Comparison of ENCODE assay signal across 8 mouse cellular contexts in the genomic region with DNA sequence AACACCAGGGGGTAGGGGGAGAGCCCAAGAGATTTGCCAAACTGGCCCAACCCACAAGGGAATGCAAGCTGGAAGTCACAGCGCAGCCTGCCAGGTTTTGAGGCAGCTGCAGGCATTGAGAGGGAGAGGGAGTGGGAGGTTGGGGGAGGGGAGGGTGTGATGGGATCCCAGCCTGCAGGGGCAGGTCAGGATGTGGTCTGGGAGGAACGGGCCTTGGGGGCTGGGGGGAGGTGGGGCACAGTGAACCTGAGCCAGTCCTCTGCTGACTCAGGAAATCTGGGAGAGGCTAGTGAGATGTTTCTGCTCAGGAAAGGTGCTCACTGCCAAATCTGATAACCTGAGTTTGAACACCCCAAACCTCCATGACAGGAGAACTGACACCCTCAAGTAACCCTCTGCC. TPM values are rescaled to one million over a fixed set of nuclear protein-coding genes. Genes with fewer than 3 reads are reported as not detected.
DNase-seq lines count a peak whose midpoint lies in the region; ATAC-seq lines count a peak whose summit lies in the region.

No protein-coding gene starts in this region.

- H3K27me3 ChIP-seq in heart, embryonic 12.5 days (replicated peaks): no peaks in the 10 kb centered on the region

- intact Hi-C loops in heart, postnatal 25 days (cut with DNase I): no loop called here

- H3K4me3 ChIP-seq in heart, embryonic 12.5 days: no peak overlapping the region

- no peak overlapping the region for H3K9ac ChIP-seq in heart, embryonic 12.5 days

- H3K36me3 ChIP-seq in heart, embryonic 12.5 days: peaks cover 5% of the 10 kb centered on the region

- H3K4me1 ChIP-seq in heart, embryonic 12.5 days (replicated peaks): peaks cover 51% of the 10 kb centered on the region

- no peak overlapping the region for H3K4me2 ChIP-seq in heart, embryonic 12.5 days

- ATAC-seq in heart, embryonic 12.5 days (ENCODE audit: insufficient number of reproducible peaks, low FRiP score): no peak; the same call in 1 of the 2 replicates
- ATAC-seq in hematopoietic stem cell, adult 5-6 weeks (replicated peaks in 1 of 2; ENCODE audit: insufficient read depth in 1 of 2, low FRiP score in 2 of 2, low TSS enrichment in 1 of 2, low read depth in 1 of 2, poor library complexity in 2 of 2, severe bottlenecking in 2 of 2): peak; percentile 52 to 54
- no peak for ATAC-seq in monocyte, adult 5-6 weeks (replicated peaks; ENCODE audit: insufficient number of reproducible peaks, low FRiP score, low TSS enrichment, poor library complexity, severe bottlenecking)

- no peak for DNase-seq in heart, postnatal 25 days (ENCODE audit: low spot score)
- peak; percentile 84 for DNase-seq in 3134 (ENCODE audit: extremely low read depth, insufficient read length, low spot score)
- DNase-seq in WW6 (ENCODE audit: low read depth, low spot score): peak; percentile 73
- DNase-seq in spleen, postnatal 14 days (ENCODE audit: low spot score in 2 of 2): no peak
- no peak for DNase-seq in right cerebral cortex, adult 2 months (ENCODE audit: low spot score in 2 of 2)

- 0 out of 2 replicates have a peak overlapping the region, but pooled peaks have one; percentile 33 for H3K27ac ChIP-seq in heart, embryonic 12.5 days (ENCODE audit: poor library complexity, severe bottlenecking)

- H3K9me3 ChIP-seq in heart, embryonic 12.5 days (replicated peaks): no peaks in the 10 kb centered on the region; the same call in 1 of the 2 replicates

- WGBS in heart, embryonic 12.5 days: 10% methylated on average over 2 of the region's 2 CpGs

RNA-seq across cellular contexts. Expression of gene Trim8, which starts 10.9 kb away (rescaled TPM):
- polyA plus RNA-seq in heart, embryonic 12.5 days (2016; fragmentation: Nextera tagmentation; extraction: Ambion mirVana): 24.1 and 24.2 TPM in 2 replicates
- total RNA-seq in heart, postnatal 25 days (2021): 10 to 100 TPM; 37.3 to 40.6 TPM
- 18.0 and 21.6 TPM in 2 replicates for total RNA-seq in hematopoietic stem cell, adult 5-6 weeks (2017)
- total RNA-seq in monocyte, adult 5-6 weeks (2017): 35.4 to 50.0 TPM (median 39.9 TPM) in 3 replicates

Comparison
In these comparisons a context has a peak if more than half of its experiments do, and no peak if none do; other contexts are left out.
1. ATAC-seq: peak in hematopoietic stem cell, adult 5-6 weeks (2 of 2); none in heart, embryonic 12.5 days (single experiment) and monocyte, adult 5-6 weeks (single experiment).
2. DNase-seq: peak in 3134 (single experiment) and WW6 (single experiment); none in heart, postnatal 25 days (single experiment), spleen, postnatal 14 days (0 of 2) and right cerebral cortex, adult 2 months (0 of 2).